Mouse (Mus musculus): ENCODE results near the gene Gm20388. TPM values are rescaled to one million over a fixed set of nuclear protein-coding genes. Genes with fewer than 3 reads are reported as not detected.

The Gm20388 gene
- polyA plus RNA-seq, 1 experiment from 2014 or later, result not detected

DNA sequence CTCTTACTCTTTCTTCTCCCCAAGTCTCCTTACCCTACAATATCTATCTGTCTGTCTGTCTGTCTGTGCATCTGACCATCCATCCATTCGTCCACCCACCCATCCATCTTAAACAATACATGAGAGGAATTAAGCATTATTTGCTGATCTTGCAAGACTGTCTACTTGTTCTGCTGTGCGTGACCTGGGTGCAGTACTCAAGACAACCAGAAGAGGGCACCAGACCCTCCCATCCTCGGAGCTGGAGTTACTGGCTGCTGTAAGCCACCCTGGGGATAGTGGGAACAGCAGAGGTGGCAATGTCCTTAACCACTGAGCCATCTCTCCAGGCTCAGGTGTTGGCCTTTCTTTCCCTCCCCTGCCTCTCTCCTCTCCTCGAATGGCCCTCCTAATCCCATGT, 987.4 kb downstream of the Gm20388 start:
- DNase-seq (ENCODE audit: low spot score), result no peak
- Histone ChIP-seq H3K36me3 (replicated peaks; ENCODE audit: control insufficient read depth, insufficient read depth) (no peaks in the 10 kb centered on the region), H3K9me3 (ENCODE audit: control insufficient read depth, low read length) (no peaks in the 10 kb centered on the region), H3K27me3 (ENCODE audit: control insufficient read depth, insufficient read depth, low read length) (peaks cover 35% of the 10 kb centered on the region), H3K4me3 (replicated peaks; ENCODE audit: low read length) (no peak overlapping the region), H3K4me2 (replicated peaks) (no peak overlapping the region), H3K27ac (no peak overlapping the region), H3K9ac (no peak overlapping the region), H3K4me1 (replicated peaks; ENCODE audit: control insufficient read depth, insufficient read depth, low read length) (peaks cover 12% of the 10 kb centered on the region; the same call in 1 of the 2 replicates)
- 55% methylated on average over 4 of the region's 4 CpGs for WGBS
- no peak for ATAC-seq (ENCODE audit: low FRiP score)

DNA sequence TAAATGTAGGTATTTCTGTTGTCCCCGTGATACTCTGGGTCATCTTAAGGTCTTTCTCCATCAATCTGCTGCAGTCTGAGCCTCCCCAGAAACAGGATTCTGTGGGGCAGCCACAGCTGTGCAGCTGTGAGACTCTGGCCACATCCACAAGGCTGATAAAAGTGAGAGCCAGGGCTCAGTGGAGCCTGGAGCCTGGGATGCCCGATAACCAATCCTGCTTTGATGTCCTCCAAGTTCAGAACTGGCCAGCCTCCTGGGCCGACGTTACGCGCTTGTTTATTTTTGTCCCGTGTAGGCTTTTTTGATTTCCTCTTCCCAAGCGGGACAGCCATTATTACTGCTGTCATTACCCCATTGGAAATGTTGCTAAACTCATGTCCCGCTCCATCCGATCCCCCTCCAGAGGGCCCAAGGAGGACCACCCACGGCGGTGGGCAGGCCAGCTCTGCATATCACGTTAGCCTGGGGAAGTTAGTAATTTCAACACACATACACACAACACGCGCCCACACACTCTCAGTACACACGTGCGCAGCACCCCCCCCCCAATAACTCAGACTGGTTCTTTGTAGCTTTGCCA, 988.3 kb downstream of the Gm20388 start:
- DNase-seq (ENCODE audit: low spot score), result no peak
- WGBS, result 69% methylated on average over 17 of the region's 17 CpGs
- peaks cover 29% of the 10 kb centered on the region for H3K27me3 ChIP-seq (ENCODE audit: control insufficient read depth, insufficient read depth, low read length)
- no peak overlapping the region for H3K4me3 ChIP-seq (replicated peaks; ENCODE audit: low read length)
- H3K9ac ChIP-seq, result no peak overlapping the region
- no peaks in the 10 kb centered on the region for H3K36me3 ChIP-seq (replicated peaks; ENCODE audit: control insufficient read depth, insufficient read depth)
- H3K4me2 ChIP-seq (replicated peaks), result no peak overlapping the region
- H3K27ac ChIP-seq, result no peak overlapping the region
- no peaks in the 10 kb centered on the region for H3K9me3 ChIP-seq (ENCODE audit: control insufficient read depth, low read length)
- ATAC-seq (ENCODE audit: low FRiP score), result no peak
- H3K4me1 ChIP-seq (replicated peaks; ENCODE audit: control insufficient read depth, insufficient read depth, low read length), result peaks cover 12% of the 10 kb centered on the region; the same call in 1 of the 2 replicates

DNA sequence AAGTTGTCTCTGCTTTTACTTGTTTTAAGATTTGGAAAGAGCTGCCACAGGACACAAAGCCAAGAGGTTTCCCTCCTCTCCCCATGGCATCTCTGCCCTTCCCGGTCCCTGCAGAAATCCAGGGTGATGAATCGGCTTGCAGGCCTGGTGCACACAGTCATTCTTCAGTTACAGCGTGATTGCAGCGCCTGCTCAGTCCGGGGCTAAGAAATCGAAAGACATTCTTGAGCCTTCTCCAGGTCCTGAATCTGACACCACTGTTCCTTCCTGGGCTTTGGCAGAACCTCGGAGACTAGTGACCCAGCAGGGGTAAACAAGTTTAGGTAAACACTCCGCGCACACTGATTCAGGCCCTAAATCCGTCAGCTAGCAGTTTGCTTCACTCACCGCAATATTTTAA, 991.7 kb downstream of the Gm20388 start:
- 40% methylated on average over 11 of the region's 11 CpGs for WGBS
- Histone ChIP-seq H3K4me2 (replicated peaks) (no peak overlapping the region), H3K27ac (no peak overlapping the region), H3K9me3 (ENCODE audit: control insufficient read depth, low read length) (no peaks in the 10 kb centered on the region), H3K36me3 (replicated peaks; ENCODE audit: control insufficient read depth, insufficient read depth) (no peaks in the 10 kb centered on the region), H3K27me3 (ENCODE audit: control insufficient read depth, insufficient read depth, low read length) (peaks cover 5% of the 10 kb centered on the region; the same call in 1 of the 2 replicates), H3K9ac (no peak overlapping the region), H3K4me3 (replicated peaks; ENCODE audit: low read length) (no peak overlapping the region), H3K4me1 (replicated peaks; ENCODE audit: control insufficient read depth, insufficient read depth, low read length) (no peaks in the 10 kb centered on the region)
- no peak for ATAC-seq (ENCODE audit: low FRiP score)
- DNase-seq (ENCODE audit: low spot score), result no peak

DNA sequence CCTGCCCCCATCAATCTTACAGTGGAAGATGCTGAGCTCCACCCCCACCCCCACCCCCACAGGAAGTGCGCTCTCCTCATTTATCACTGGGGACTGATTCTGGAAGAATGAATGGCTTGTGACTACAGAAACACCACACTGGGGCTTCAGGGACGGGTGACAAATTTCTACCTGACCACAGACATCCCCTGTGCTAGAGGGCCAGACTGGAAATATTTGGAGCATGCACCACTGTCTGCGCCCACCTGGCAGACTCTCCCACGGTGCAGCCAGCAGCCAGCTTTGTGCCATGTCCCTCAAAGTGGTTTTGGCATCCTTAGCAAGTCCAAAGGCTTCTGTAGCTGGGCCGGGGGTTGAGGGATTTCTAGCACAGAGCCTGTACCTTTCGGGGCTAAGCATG, 997.0 kb downstream of the Gm20388 start:
- H3K9me3 ChIP-seq (ENCODE audit: control insufficient read depth, low read length), result no peaks in the 10 kb centered on the region
- H3K4me3 ChIP-seq (replicated peaks; ENCODE audit: low read length), result no peak overlapping the region
- peaks cover 5% of the 10 kb centered on the region; the same call in 1 of the 2 replicates for H3K27me3 ChIP-seq (ENCODE audit: control insufficient read depth, insufficient read depth, low read length)
- no peaks in the 10 kb centered on the region for H3K36me3 ChIP-seq (replicated peaks; ENCODE audit: control insufficient read depth, insufficient read depth)
- no peak overlapping the region for H3K27ac ChIP-seq
- no peak for ATAC-seq (ENCODE audit: low FRiP score)
- H3K4me2 ChIP-seq (replicated peaks), result no peak overlapping the region
- no peak for DNase-seq (ENCODE audit: low spot score)
- H3K9ac ChIP-seq, result no peak overlapping the region
- no peaks in the 10 kb centered on the region for H3K4me1 ChIP-seq (replicated peaks; ENCODE audit: control insufficient read depth, insufficient read depth, low read length)
- 62% methylated on average over 6 of the region's 6 CpGs for WGBS

DNA sequence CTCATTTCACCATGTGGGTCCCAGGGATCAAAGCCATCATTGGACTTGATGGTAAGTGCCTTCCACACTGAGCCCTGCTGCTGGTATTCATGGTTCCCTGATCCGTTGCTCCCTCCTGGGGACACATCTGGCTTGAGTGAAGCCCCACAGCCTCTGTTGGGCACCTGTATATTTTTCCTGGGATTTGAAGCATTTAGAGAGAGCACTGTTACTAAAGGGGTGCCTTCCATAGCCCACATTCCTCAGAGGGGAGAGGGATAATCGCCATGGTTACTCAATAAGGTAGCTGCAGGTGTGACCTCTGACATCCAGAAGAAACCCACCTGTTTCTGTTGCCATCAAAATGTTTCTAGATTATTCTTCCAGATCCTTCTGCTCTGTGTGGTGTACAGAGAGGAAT, 1000.3 kb downstream of the Gm20388 start:
- no peaks in the 10 kb centered on the region for H3K36me3 ChIP-seq (replicated peaks; ENCODE audit: control insufficient read depth, insufficient read depth)
- ATAC-seq (ENCODE audit: low FRiP score) (no peak), DNase-seq (ENCODE audit: low spot score) (no peak)
- WGBS, result 62% methylated on average over 2 of the region's 2 CpGs
- no peaks in the 10 kb centered on the region for H3K4me1 ChIP-seq (replicated peaks; ENCODE audit: control insufficient read depth, insufficient read depth, low read length)
- H3K9ac ChIP-seq, result no peak overlapping the region
- no peaks in the 10 kb centered on the region for H3K9me3 ChIP-seq (ENCODE audit: control insufficient read depth, low read length)
- H3K4me2 ChIP-seq (replicated peaks), result no peak overlapping the region
- H3K27me3 ChIP-seq (ENCODE audit: control insufficient read depth, insufficient read depth, low read length), result no peaks in the 10 kb centered on the region
- no peak overlapping the region for H3K27ac ChIP-seq
- H3K4me3 ChIP-seq (replicated peaks; ENCODE audit: low read length), result no peak overlapping the region

DNA sequence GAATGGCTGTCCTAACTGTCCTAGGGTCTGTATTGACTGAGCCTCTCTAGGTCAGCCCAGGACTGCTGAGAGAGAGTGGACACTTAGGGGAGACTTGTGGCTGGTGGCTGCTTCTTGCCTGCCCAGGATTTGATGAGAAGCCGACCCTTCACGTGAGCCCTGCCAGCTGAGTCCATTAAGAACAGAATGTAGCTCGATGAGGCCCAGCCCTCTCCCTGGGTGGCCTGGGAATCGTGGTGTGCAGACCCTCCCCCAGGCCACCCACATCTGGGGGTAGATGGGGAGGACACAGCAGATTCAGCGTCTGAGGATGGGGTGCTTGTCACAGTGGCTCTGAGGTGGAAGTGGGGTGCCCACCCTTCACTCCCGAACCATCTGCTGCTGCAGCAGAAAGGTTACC, 1001.8 kb downstream of the Gm20388 start:
- Histone ChIP-seq H3K9me3 (ENCODE audit: control insufficient read depth, low read length) (no peaks in the 10 kb centered on the region), H3K4me3 (replicated peaks; ENCODE audit: low read length) (no peak overlapping the region), H3K36me3 (replicated peaks; ENCODE audit: control insufficient read depth, insufficient read depth) (no peaks in the 10 kb centered on the region), H3K9ac (no peak overlapping the region), H3K27me3 (ENCODE audit: control insufficient read depth, insufficient read depth, low read length) (no peaks in the 10 kb centered on the region), H3K27ac (no peak overlapping the region), H3K4me2 (replicated peaks) (no peak overlapping the region), H3K4me1 (replicated peaks; ENCODE audit: control insufficient read depth, insufficient read depth, low read length) (no peaks in the 10 kb centered on the region)
- DNase-seq (ENCODE audit: low spot score) (no peak), ATAC-seq (ENCODE audit: low FRiP score) (no peak)
- 29% methylated on average over 6 of the region's 6 CpGs for WGBS

DNA sequence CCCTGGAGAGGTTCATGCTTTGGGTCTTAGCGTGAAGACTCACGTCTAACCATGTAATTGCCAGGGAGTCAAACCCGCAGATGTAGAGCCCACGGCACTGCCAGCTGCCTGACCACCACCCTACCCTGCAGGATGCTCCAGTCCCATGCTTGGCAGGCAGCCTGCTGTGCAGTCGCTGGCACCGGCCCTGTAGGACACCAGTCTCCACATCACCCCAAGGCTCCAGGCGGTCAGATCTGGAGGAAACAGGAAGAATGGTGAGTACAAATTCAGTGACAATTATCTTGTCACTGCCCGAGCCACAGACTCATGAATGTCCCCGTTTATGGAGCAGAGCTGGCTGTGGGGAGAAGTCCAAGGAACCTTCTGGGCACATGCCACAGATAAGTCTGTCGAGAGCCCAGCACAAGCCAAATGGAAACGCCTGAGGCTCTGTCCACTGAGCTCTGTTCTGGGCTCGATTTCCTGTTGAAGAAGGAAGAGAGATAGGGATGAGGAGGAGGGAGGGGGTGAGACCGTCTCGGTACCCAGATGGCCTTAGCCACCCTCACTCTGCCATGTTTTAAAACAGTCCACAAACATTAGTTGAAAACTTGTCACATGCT, 1006.3 kb downstream of the Gm20388 start:
- ATAC-seq (ENCODE audit: low FRiP score) (no peak), DNase-seq (ENCODE audit: low spot score) (no peak)
- Histone ChIP-seq H3K27ac (no peak overlapping the region), H3K4me2 (replicated peaks) (no peak overlapping the region), H3K4me1 (replicated peaks; ENCODE audit: control insufficient read depth, insufficient read depth, low read length) (no peaks in the 10 kb centered on the region), H3K27me3 (ENCODE audit: control insufficient read depth, insufficient read depth, low read length) (no peaks in the 10 kb centered on the region), H3K36me3 (replicated peaks; ENCODE audit: control insufficient read depth, insufficient read depth) (no peaks in the 10 kb centered on the region), H3K9me3 (ENCODE audit: control insufficient read depth, low read length) (no peaks in the 10 kb centered on the region), H3K9ac (no peak overlapping the region), H3K4me3 (replicated peaks; ENCODE audit: low read length) (no peak overlapping the region)
- WGBS, result 76% methylated on average over 14 of the region's 14 CpGs

DNA sequence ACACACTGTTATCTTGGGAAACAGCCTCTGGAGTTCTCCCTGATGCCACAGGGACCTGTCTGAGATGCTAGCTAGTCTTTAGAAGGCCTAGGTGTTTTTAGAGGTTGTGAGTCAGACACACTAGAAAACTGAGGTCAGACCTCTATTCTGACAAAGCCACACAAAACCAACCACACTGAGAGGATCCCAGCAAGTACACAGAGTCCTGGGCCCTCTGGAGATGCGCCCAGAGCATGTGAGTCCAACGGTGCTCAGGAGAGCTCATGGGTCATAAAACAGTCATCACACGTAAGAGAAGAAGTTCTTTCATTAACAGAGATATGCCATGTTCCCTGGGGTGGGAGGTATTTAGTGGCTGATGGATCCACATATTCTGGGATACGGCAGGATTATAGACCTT, 1009.9 kb downstream of the Gm20388 start:
- ATAC-seq (ENCODE audit: low FRiP score) (no peak), DNase-seq (ENCODE audit: low spot score) (no peak)
- WGBS, result 91% methylated on average over 4 of the region's 4 CpGs
- H3K27me3 ChIP-seq (ENCODE audit: control insufficient read depth, insufficient read depth, low read length), result no peaks in the 10 kb centered on the region
- H3K9ac ChIP-seq, result no peak overlapping the region
- H3K9me3 ChIP-seq (ENCODE audit: control insufficient read depth, low read length), result no peaks in the 10 kb centered on the region
- no peaks in the 10 kb centered on the region for H3K4me1 ChIP-seq (replicated peaks; ENCODE audit: control insufficient read depth, insufficient read depth, low read length)
- no peaks in the 10 kb centered on the region for H3K36me3 ChIP-seq (replicated peaks; ENCODE audit: control insufficient read depth, insufficient read depth)
- no peak overlapping the region for H3K27ac ChIP-seq
- no peak overlapping the region for H3K4me3 ChIP-seq (replicated peaks; ENCODE audit: low read length)
- no peak overlapping the region for H3K4me2 ChIP-seq (replicated peaks)

DNA sequence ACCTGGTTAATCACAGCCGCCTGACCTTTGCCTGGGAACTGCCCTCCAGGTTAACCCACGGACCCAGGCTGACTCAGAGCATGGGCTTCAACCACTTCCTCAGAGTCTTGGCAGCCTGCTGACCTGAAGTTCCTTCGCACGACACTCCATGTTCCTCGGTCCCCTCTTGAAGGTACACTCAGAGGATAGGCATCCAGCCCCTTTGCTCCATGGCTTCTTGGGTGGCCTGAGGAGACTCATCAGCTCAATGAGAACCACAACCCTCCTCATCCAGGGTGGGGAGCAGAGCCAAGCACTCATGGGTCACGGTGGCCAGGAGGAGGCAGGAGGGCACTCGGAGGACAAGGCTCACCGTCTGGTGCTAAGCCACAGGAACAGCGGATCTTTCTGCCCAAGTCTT, 1015.6 kb downstream of the Gm20388 start:
- ATAC-seq (ENCODE audit: low FRiP score), result no peak
- Histone ChIP-seq H3K4me1 (replicated peaks; ENCODE audit: control insufficient read depth, insufficient read depth, low read length) (no peaks in the 10 kb centered on the region), H3K4me2 (replicated peaks) (no peak overlapping the region)

DNA sequence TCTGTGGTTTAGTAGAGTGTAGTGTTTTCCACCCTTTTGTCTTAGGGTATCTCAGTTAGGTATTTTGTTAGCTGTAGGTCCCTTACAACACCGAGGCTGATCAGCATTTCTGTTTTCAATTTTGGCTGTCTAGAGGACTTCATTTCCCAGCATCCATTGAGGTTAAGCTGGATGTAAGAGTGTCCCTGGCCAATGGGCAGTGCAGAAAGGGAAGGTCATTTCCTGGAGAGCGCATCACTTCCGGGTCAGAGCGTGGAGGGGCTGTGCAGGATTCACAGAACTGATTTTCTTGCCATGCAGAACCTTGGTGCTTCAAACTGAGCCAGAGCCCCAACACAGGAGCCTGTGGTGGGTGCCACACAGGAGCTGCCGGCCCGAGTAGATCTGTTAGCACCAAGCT, 1017.4 kb downstream of the Gm20388 start:
- no peak overlapping the region for H3K9ac ChIP-seq
- H3K9me3 ChIP-seq (ENCODE audit: control insufficient read depth, low read length), result no peaks in the 10 kb centered on the region
- H3K27ac ChIP-seq, result no peak overlapping the region
- 84% methylated on average over 6 of the region's 6 CpGs for WGBS
- no peak overlapping the region for H3K4me3 ChIP-seq (replicated peaks; ENCODE audit: low read length)
- no peaks in the 10 kb centered on the region for H3K4me1 ChIP-seq (replicated peaks; ENCODE audit: control insufficient read depth, insufficient read depth, low read length)
- H3K36me3 ChIP-seq (replicated peaks; ENCODE audit: control insufficient read depth, insufficient read depth), result no peaks in the 10 kb centered on the region
- H3K27me3 ChIP-seq (ENCODE audit: control insufficient read depth, insufficient read depth, low read length), result no peaks in the 10 kb centered on the region
- no peak for DNase-seq (ENCODE audit: low spot score)
- H3K4me2 ChIP-seq (replicated peaks), result no peak overlapping the region
- no peak for ATAC-seq (ENCODE audit: low FRiP score)

More for the DNA sequence above, 1015.6 kb downstream of the Gm20388 start:
- 90% methylated on average over 9 of the region's 9 CpGs for WGBS
- Histone ChIP-seq H3K36me3 (replicated peaks; ENCODE audit: control insufficient read depth, insufficient read depth) (no peaks in the 10 kb centered on the region), H3K9ac (no peak overlapping the region), H3K9me3 (ENCODE audit: control insufficient read depth, low read length) (no peaks in the 10 kb centered on the region), H3K27ac (no peak overlapping the region), H3K27me3 (ENCODE audit: control insufficient read depth, insufficient read depth, low read length) (no peaks in the 10 kb centered on the region), H3K4me3 (replicated peaks; ENCODE audit: low read length) (no peak overlapping the region)
- DNase-seq (ENCODE audit: low spot score), result no peak
